Mouse (Mus musculus) erythroblast, embryonic 14.5 days (primary cell): ENCODE measurements around the gene Siah3.

ENCODE experiments used
- GATA1 ChIP-seq: IDR thresholded peaks from 2 replicates; pipeline ENCODE4 v1.6.1; 2012; ENCODE audit warnings: low read length, inconsistent platforms, mixed read lengths
- TAL1 ChIP-seq: IDR thresholded peaks from 3 replicates; pipeline ENCODE4 v1.6.1; 2012; ENCODE audit warnings: low read length, inconsistent platforms, mixed read lengths

GRCm38 (mm10) chr14:75460436-75460835 is 4.7 kb downstream of the Siah3 start:
- TF ChIP-seq TAL1 = no peak
- TF ChIP-seq GATA1 = no peak
